Mouse (Mus musculus): ENCODE measurements around the gene Plch2.

DNA sequence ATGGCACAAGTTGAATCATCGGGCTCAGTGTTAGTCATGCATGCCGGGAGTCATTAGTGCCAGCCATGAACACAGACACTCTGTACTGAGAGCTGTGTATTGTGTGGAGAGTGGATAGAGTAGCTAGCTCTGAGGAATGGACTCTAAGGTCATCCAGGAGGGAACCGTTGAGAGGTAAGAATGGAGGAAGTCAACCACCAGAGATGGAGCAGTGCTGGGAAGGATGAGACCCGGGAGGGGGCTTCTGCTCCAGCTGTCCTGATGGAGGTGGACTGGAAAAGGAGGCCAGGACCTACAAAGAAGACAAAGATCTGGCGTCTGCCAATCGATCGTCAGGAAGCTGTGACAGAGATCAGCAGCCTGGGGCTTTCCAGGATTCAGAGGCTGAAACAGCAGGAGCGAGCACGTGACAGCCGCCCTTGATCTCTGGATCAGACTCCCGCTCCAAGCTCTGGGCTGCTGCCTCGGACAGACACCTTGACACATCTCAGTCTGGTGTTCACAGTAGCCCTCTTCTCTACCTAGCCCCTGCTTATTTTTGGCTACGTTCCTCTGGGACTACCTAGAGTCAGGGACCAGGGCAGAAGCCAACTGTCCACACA is 123.2 kb downstream of the Plch2 start:
- TF ChIP-seq CTCF (IDR thresholded peaks at IDR 0.05; ENCODE audit: low read depth): no peak
- TF ChIP-seq EP300 (IDR thresholded peaks at IDR 0.05; ENCODE audit: low read depth): no peak

Data from liver, embryonic 14.5 days (tissue).